Mouse (Mus musculus) duodenum, adult 2 months (tissue): Measurements from ENCODE around the gene Cemip. TPM values are rescaled to one million over a fixed set of nuclear protein-coding genes. Genes with fewer than 3 reads are reported as not detected.

Experiments
- polyA plus RNA-seq: library from polyadenylated mRNA; depleted of rRNA; stranded (reverse); fragments of >200 nt; gene quantifications from 2 replicates; pipeline ENCODE4 v1.2.3, GENCODE M21; 2012; ENCODE audit warnings: low replicate concordance; rRNA removed

Cemip gene
- 0.28 and 0.34 TPM in 2 replicates for polyA plus RNA-seq

GRCm38 (mm10) chr7:84086039-84086829 is at the start of gene Cemip:
Gene Cemip, minus strand, starts transcription at chr7:84086502.

GRCm38 (mm10) chr7:83884021-83884658 is 202.2 kb downstream of the Cemip start, which contains the start of the genes Tlnrd1 and Mesd:
Gene Tlnrd1, minus strand, starts transcription at chr7:83884305.
Gene Mesd, plus strand, starts transcription at chr7:83884466.

Other genes starting within 250 kb of the Cemip start
- 59.9 and 101 TPM in 2 replicates for gene Tlnrd1, start 202.2 kb downstream of the Cemip start, polyA plus RNA-seq
- 2.3 and 2.4 TPM in 2 replicates for gene Mesd, start 202.0 kb downstream of the Cemip start, polyA plus RNA-seq
- gene Abhd17c, start 65.4 kb upstream of the Cemip start, polyA plus RNA-seq: 99.0 and 148 TPM in 2 replicates